Mouse (Mus musculus): Measurements from ENCODE around the gene Lyplal1.

Lyplal1 gene

GRCm38 (mm10) chr1:186116701-186117488 lies at the start of gene Lyplal1:
Gene Lyplal1, minus strand, starts transcription at chr1:186117310.
- peak; percentile 93 for DNase-seq (ENCODE audit: low read depth, low spot score)

DNA sequence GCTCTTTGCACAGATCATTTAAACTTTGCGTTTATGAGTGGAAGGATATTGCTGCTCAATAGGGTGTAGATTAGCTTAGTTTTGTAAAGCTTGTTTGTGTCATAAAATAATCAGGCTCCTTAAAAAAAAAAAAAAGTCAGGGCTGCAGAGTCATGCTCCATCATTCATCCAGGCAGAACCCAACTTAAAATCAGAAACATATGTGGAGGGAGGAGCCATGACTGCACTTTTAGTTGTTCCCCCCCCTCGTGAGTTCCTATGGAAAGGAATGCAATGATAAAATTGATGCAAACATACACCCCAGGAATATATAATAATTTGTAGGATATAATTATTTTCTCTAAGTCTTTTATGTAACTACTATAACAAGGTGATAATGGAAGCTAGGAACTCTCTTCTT lies 46.5 kb upstream of the Lyplal1 start:
- peak; percentile 91 for DNase-seq (ENCODE audit: low read depth, low spot score)

- peak; percentile 90 for DNase-seq (ENCODE audit: low read depth, low spot score)
Measured at GRCm38 (mm10) chr1:186163206-186163605, 46.1 kb upstream of the Lyplal1 start.

- no peak for DNase-seq (ENCODE audit: low read depth, low spot score)
Measured at GRCm38 (mm10) chr1:186150376-186150775, 33.3 kb upstream of the Lyplal1 start.

DNA sequence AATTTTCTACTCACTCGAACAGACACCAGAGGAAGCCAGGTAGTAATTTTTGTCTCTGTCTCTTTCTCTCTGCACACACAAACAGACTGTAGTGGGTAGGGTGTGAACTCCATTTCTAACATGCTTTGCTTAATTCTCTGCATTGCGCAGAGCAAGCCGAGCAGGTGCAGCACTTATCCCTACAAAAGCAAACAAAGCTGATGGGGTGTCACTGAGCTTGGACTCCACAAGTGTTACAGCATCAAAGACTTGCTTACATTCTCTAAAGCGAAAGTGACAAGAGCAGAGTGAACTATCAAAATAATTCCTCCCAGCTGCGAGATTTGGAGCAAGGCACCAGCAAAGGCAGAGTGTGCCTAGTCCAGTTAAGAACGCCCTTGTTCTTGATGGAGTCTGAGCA lies 28.3 kb upstream of the Lyplal1 start:
- no peak for DNase-seq (ENCODE audit: low read depth, low spot score)

DNA sequence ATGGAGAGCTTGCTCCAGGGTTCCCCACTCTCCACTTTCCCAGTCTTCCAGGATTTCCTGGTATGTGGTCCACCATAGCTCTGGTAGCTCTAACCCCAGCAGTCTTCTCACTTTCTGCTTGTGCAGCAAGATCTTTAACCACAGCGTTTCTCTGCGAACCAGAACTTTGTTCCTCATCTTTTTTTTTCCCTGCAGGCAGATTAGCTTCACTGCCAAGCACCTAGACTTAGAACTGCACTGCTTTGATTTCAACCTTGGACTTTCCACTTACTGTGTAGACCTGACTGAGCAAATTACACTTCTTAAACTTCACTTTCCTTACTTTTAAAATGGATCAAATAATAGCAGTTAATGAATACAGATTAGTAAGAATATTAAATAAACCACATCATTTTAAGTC lies 23.1 kb upstream of the Lyplal1 start:
- DNase-seq (ENCODE audit: low read depth, low spot score), result no peak

DNA sequence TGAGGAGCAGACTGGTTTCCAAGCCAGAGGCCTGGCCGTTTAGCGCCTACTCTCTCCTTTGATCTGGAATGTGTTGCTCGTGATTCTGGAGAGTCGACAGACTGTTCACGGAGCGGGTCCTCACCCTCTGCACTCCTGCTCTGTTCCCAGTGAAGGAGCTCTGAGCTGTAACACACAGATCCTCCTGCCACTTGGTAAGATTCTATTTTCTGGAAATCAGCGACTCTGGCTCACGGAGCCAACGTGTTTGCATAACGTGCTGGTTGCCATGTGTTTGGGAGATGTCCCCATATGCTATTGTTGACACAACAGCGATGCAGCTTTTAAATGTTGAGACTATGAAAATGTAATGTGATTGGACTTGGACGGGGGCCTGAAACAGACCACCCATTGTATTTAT lies 20.8 kb upstream of the Lyplal1 start:
- DNase-seq (ENCODE audit: low read depth, low spot score), result no peak

- no peak for DNase-seq (ENCODE audit: low read depth, low spot score)
Measured at GRCm38 (mm10) chr1:186136636-186137380, 19.7 kb upstream of the Lyplal1 start.

GRCm38 (mm10) chr1:186131465-186131864 lies 14.4 kb upstream of the Lyplal1 start:
- DNase-seq (ENCODE audit: low read depth, low spot score), result no peak

DNA sequence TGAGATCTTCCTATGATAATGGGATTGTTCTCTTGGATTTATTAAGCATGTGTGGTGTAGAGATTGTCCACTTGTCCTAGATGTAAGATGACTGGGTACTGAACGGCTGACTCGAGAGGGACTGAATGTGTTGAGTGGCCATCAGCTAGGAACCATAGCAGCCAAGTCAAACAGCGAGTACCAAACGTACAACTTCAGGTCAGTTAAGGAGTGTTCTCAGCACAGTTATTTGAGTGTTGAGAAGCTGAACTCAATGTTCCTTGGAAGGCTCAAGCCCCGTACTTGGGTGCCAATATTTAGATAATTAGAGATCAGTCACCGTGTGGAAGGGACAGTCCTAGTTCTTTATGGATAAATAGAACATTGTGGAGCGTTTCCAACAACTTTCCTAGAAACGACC lies 11.8 kb upstream of the Lyplal1 start:
- no peak for DNase-seq (ENCODE audit: low read depth, low spot score)

- DNase-seq (ENCODE audit: low read depth, low spot score), result no peak
Measured at GRCm38 (mm10) chr1:186126313-186126862, 9.3 kb upstream of the Lyplal1 start.

DNA sequence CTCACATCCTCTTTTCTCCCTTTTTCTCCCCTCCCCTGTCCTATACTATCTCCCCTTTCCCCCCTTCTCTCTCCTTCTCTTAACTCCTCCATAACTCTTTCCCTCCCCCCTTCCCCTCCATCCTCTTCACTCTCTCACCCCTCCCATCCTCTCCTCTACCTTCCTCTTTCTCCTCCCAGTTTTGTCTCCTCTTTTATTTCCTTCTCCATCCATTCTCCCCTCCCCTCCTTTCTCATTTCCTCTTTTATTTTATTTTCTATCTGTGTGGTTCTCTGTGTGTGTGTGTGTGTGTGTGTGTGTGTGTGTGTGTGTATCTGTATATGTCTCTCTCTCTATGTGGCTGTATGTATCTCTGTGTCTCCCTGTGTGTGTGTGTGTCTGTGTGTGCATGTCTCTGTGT lies 6.6 kb upstream of the Lyplal1 start:
- DNase-seq (ENCODE audit: low read depth, low spot score), result no peak

- peak; percentile 62 for DNase-seq (ENCODE audit: low read depth, low spot score)
Measured at GRCm38 (mm10) chr1:186119856-186120255, 2.7 kb upstream of the Lyplal1 start.

- DNase-seq (ENCODE audit: low read depth, low spot score), result peak; percentile 53
Measured at GRCm38 (mm10) chr1:186116086-186116600, 967 bp downstream of the Lyplal1 start.

GRCm38 (mm10) chr1:186102313-186102712 lies 14.8 kb downstream of the Lyplal1 start:
- no peak for DNase-seq (ENCODE audit: low read depth, low spot score)

DNA sequence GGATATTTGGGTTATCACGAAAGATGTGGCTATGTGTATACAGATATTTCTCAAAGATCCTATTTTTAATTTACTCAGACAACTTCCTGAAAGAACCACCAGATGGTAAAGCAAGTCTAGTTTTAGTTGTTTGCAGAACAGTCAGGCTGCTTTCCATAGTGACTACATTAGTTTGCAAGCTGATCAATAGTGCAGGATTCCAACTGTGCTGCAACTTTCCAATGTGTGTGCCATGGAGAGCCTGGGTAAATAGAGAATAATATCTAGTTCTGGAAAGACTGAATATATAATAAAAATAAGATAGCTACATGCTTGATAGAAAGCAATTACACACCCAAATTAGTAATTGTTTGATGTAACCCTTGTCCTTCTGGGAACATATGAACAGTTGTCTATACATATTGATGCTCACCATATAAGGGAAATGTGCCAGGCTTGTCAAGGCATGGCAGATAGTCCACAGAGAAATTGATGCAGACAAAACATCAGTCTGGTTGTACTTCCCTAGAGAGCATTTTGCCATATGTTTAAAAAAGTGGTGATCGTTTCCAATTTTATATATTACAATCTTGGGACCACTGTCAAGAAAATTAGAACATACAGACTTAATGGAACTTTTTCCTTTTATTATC lies 50.7 kb downstream of the Lyplal1 start:
- no peak for DNase-seq (ENCODE audit: low read depth, low spot score)

- DNase-seq (ENCODE audit: low read depth, low spot score), result no peak
Measured at GRCm38 (mm10) chr1:186060041-186060440, 57.1 kb downstream of the Lyplal1 start.

- no peak for DNase-seq (ENCODE audit: low read depth, low spot score)
Measured at GRCm38 (mm10) chr1:186054227-186054626, 62.9 kb downstream of the Lyplal1 start.

GRCm38 (mm10) chr1:186053280-186054043 lies 63.6 kb downstream of the Lyplal1 start:
- no peak for DNase-seq (ENCODE audit: low read depth, low spot score)

- DNase-seq (ENCODE audit: low read depth, low spot score), result peak; percentile 80
Measured at GRCm38 (mm10) chr1:186043709-186044452, 73.2 kb downstream of the Lyplal1 start.
